Mouse (Mus musculus) ovary, adult 10 weeks (tissue): ENCODE measurements around the gene Trib3. TPM values are rescaled to one million over a fixed set of nuclear protein-coding genes. Genes with fewer than 3 reads are reported as not detected.

Experiments used
- polyA plus RNA-seq: library from polyadenylated mRNA; stranded (reverse); fragments of 350-450 nt; fragmentation: Illumina TruSeq; extraction: RNeasy Lipid Tissue Mini Kit (QIAGEN cat#74804); gene quantifications from one replicate; pipeline ENCODE4 v1.2.3, GENCODE M21; 2014

Gene Trib3
- not detected for polyA plus RNA-seq

DNA sequence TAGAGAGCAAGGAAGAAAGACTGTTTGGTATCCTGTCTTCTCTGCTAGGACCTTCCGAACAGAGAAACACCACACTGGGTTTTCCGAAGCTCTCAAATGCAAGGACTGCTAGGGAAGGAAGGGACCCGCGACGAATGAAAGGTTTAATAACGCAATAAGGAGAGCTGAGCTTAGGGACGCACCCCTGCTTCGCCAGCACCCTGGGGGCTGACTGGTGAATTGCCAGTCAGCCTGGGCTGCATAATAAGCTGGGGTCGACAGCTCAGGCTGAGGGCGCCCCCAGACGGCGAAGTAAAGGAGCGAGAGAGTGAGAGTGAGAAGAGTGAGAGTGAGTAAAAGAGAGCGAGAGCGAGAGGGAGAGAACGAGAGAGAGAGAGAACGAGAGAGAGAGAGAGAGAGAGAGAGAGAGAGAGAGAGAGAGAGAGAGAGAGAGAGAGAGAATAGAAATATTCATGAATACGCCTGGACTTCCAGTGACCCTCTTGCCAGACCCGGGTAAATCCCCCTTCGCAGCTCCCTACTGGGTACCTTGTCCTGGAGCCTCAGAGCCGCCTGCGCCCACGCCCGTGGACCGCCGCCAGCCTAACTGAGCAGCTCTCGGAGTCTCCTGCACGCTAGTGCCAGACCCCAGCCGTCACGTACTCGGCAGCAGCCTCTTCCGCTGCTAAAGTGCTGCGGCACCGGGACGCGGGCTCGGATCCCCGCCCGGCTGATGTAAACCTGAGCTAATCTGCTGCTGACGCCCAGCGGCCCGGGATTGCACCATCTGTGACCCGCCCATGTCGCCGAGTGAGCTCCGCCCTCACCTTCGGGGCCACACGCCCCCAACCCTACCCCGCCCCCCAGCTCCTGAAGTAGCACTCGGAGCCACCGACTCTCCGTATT, at the start of gene Trib3:
TSS of gene Trib3 (minus strand) at position 704 of the 885 bp plus-strand sequence.

DNA sequence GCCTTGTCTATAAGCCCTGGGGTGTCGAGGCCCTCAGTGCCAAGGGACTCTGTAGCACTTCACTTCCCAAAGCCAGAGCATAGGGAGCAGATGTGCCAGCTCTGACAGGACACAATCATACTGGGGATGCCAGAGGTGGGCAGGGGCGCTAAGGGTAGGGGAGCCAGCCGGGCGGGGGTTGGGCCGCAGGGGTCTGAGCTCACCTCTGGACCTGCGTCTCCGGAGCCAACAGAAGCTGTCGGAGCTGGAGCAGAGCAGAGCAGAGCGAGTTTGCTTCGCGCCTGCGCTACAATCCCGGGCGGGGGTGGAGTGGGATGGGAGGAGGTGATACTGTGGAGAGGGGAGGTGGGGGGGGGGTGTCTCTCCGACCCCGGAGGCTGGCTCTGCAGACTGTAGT, 32.5 kb upstream of the Trib3 start, which contains the start of gene Nrsn2:
TSS of gene Nrsn2 (minus strand) at position 294 of the 397 bp plus-strand sequence.

DNA sequence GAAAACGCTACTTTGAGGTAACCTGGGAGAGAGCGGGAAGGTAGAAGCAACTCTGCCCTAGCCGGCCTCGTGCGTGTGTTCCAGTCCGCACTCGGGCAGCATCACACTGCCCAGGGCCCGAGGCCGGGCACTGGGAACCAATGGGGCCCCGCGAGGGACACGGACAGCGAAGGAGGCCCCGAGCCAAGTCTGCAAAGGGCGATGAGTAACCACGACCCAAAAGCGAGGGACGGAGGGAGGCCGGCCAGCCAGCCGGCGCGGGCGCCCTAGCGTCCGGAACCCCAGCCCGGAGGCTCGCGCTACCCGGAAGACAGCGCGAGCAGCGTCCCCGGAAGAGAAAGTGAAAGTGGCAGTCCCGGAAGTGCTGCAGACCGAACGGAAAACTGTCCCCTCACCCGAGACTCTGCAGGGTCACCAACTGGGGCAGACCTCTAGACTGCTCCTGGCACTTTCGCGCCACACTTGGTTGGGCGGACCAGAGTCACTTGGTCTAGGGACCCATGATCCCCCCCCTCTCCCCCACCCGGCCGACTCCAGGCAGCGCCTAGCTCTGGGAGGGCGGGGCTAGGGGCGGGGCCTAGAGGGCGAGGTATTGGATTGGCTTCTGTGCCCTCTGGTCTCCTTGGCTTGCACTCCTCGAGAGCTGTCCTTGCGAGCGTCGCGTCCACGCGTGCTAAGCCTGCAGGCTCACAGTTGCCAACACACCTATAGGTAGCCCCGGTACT, 11.6 kb downstream of the Trib3 start, which contains the start of gene Rbck1:
TSS of gene Rbck1 (minus strand) at position 553 of the 725 bp plus-strand sequence.

DNA sequence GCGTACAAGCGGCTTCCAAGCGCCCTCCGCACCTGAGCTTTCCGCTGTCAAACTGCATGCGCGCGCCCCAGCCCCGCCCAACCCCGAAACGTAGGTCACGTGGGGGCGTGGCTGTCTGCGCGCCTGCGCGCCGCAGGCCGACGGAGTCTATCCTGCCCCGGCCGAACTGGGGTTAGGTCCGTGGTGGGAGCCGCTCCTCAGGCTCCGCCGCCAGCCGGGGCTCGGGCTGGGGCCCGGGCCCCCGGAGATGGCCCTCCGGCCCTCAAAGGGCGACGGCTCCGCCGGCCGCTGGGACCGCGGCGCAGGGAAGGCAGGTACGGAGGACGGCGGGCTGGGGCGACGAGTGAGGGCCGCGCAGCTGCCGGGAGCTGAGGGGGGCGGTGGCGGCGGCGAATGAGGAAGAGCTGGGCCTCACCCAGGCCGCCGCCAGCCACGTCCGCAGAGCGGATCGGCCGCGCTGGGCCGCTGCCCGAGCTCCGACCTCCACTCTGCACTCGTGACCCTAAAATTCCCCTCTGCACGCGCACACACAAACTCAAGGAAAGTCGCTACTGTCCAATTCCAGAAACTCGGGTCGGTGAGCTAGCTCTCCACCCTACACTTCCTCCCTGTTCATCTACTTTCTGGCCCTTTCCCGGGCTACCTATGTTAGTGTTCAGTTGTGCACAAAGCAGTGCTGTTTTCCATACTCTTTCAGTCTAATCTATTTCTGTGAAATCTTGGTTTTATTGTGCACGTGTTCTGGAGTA, 49.9 kb downstream of the Trib3 start, which contains the start of gene Tbc1d20:
TSS of gene Tbc1d20 (plus strand) at position 102 of the 749 bp plus-strand sequence.

Other genes starting within 250 kb of the Trib3 start
- 7.7 TPM for gene Srxn1, start 238.5 kb downstream of the Trib3 start, polyA plus RNA-seq
- not detected for gene Tcf15, start 200.5 kb downstream of the Trib3 start, polyA plus RNA-seq
- 241 TPM for gene Csnk2a1, start 117.2 kb downstream of the Trib3 start, polyA plus RNA-seq
- 29.5 TPM for gene Tbc1d20, start 50.2 kb downstream of the Trib3 start, polyA plus RNA-seq
- gene Rbck1, start 11.4 kb downstream of the Trib3 start, polyA plus RNA-seq: 0.54 TPM
- gene Nrsn2, start 32.6 kb upstream of the Trib3 start, polyA plus RNA-seq: not detected
- gene Sox12, start 54.0 kb upstream of the Trib3 start, polyA plus RNA-seq: 3.2 TPM
- gene Zcchc3, start 71.0 kb upstream of the Trib3 start, polyA plus RNA-seq: 12.9 TPM
- gene 6820408C15Rik, start 71.6 kb upstream of the Trib3 start, polyA plus RNA-seq: 4.4 TPM
- not detected for gene Defb23, start 120.6 kb upstream of the Trib3 start, polyA plus RNA-seq
- gene Defb20, start 133.0 kb upstream of the Trib3 start, polyA plus RNA-seq: 4.8 TPM
- gene Defb22, start 146.1 kb upstream of the Trib3 start, polyA plus RNA-seq: not detected
- not detected for gene Defb26, start 167.7 kb upstream of the Trib3 start, polyA plus RNA-seq
- gene Defb28, start 174.2 kb upstream of the Trib3 start, polyA plus RNA-seq: not detected
- not detected for gene Defb29, start 196.1 kb upstream of the Trib3 start, polyA plus RNA-seq
- gene Gm17416, start 225.3 kb upstream of the Trib3 start, polyA plus RNA-seq: not detected
- not detected for gene Defb21, start 228.7 kb upstream of the Trib3 start, polyA plus RNA-seq
- 21.0 TPM for gene Defb19, start 236.3 kb upstream of the Trib3 start, polyA plus RNA-seq